Mouse (Mus musculus) limb, embryonic 15.5 days (tissue): ENCODE measurements around the gene Cysrt1. TPM values are rescaled to one million over a fixed set of nuclear protein-coding genes. Genes with fewer than 3 reads are reported as not detected.
A peak's percentile ranks its signal among the peaks of the same experiment; 100 is the strongest.

Experiments used
- ATAC-seq: fragments of 200-750 bp; cut with Nextera tagmentation; 2 replicates; pipeline ENCODE4 v1.8.0; 2017; ENCODE audit warnings: low read depth, moderate TSS enrichment; ENCODE audit not compliant: insufficient number of reproducible peaks, low FRiP score, low TSS enrichment
- H3K27ac ChIP-seq: fragments of 300-500 bp; sonication (generic); 2 replicates; pipeline ENCODE4 v1.5.1; 2015; ENCODE audit warnings: moderate library complexity, mild to moderate bottlenecking, inconsistent platforms
- H3K27me3 ChIP-seq: fragments of 300-500 bp; sonication (generic); 2 replicates; pipeline ENCODE4 v1.6.1; 2015; ENCODE audit warnings: inconsistent platforms
- H3K36me3 ChIP-seq: fragments of 300-500 bp; sonication (generic); 2 replicates; pipeline ENCODE4 v1.6.1; 2015; ENCODE audit warnings: inconsistent platforms
- H3K4me1 ChIP-seq: fragments of 300-500 bp; sonication (generic); 2 replicates; pipeline ENCODE4 v1.6.1; 2015; ENCODE audit warnings: inconsistent platforms
- H3K4me2 ChIP-seq: fragments of 300-500 bp; sonication (generic); 2 replicates; pipeline ENCODE4 v1.6.1; 2015; ENCODE audit warnings: mild to moderate bottlenecking, inconsistent platforms
- H3K4me3 ChIP-seq: fragments of 300-500 bp; sonication (generic); 2 replicates; pipeline ENCODE4 v1.5.1; 2015; ENCODE audit warnings: mild to moderate bottlenecking, inconsistent platforms
- H3K9ac ChIP-seq: fragments of 300-500 bp; sonication (generic); 2 replicates; pipeline ENCODE4 v1.6.1; 2015; ENCODE audit warnings: inconsistent platforms
- H3K9me3 ChIP-seq: fragments of 300-500 bp; sonication (generic); 2 replicates; pipeline ENCODE4 v1.6.1; 2016; ENCODE audit warnings: inconsistent platforms
- WGBS: fragments of 180-500 bp; shearing (Covaris S2); methylation state at CpG from one replicate; pipeline ENCODE4 v1.1.7; 2015; 5-methylcytosine and 5-hydroxymethylcytosine counted together
- polyA plus RNA-seq: library from polyadenylated mRNA; unstranded; fragments of >200 nt; fragmentation: Nextera tagmentation; extraction: Ambion mirVana; gene quantifications from 2 replicates; pipeline ENCODE4 v1.2.1, GENCODE M21; 2015

The Cysrt1 gene
- polyA plus RNA-seq, 1 experiment from 2014 or later = 83.9 TPM

DNA sequence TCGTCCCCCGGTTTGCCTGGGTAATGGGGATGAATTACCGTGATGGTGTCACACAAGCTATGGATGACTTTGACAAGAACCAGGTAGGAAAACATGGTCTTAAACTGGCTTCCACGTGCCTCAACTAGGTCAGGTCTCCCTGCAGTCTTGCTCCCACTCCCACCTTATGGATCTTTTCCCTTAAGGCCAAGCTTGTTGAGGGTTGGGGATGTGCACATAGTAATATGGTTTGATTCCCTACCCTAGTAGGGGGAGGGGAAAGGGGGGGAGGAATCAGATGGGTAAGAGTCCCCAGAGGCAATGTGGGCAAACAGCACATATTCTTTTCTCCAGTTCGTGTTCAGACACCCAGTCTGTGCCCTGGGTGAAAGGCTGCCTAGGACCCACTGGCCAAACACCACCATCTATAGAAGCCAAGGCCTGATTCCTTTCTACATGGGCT, 20.9 kb downstream of the Cysrt1 start:
- Histone ChIP-seq H3K9me3 (no peaks in the 10 kb centered on the region), H3K4me3 (no peak overlapping the region), H3K4me2 (no peak overlapping the region), H3K27ac (no peak overlapping the region), H3K9ac (no peak overlapping the region), H3K36me3 (peaks cover 11% of the 10 kb centered on the region), H3K4me1 (peaks cover 16% of the 10 kb centered on the region), H3K27me3 (no peaks in the 10 kb centered on the region)
- WGBS = 70% methylated on average over 5 of the region's 5 CpGs
- ATAC-seq = no peak

DNA sequence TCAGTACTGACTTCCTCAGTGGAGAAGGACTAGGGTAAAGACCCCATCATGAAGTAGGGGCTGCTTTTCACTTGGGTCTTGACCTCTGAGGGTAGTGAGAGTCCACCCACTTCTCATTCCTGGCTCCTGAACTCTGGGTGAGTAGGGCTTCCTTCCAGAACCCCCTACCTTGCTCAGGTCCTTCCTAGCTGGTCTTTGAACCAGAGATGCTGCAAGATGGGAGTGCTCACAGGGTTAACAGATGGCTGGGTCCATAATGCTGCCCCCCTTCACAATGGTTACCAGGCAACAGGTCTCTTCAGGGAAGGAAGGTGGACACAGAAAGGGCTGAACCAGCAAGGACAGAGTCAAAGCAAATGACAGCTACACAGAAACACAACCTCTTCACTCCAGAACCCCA, 23.8 kb downstream of the Cysrt1 start, which contains the start of gene Fam166a:
TSS of gene Fam166a (plus strand) at position 301 of the 400 bp plus-strand sequence.
- Histone ChIP-seq H3K9me3 (no peaks in the 10 kb centered on the region), H3K4me2 (no peak within 1 kb of the TSS), H3K36me3 (peaks cover 11% of the 10 kb centered on the region), H3K27ac (no peak within 1 kb of the TSS), H3K4me1 (peaks cover 3% of the 10 kb centered on the region), H3K4me3 (no peak within 1 kb of the TSS), H3K9ac (no peak within 1 kb of the TSS), H3K27me3 (0 out of 2 replicates have a peak, but pooled peaks cover 4% of the 10 kb centered on the region)
- no peak for ATAC-seq

DNA sequence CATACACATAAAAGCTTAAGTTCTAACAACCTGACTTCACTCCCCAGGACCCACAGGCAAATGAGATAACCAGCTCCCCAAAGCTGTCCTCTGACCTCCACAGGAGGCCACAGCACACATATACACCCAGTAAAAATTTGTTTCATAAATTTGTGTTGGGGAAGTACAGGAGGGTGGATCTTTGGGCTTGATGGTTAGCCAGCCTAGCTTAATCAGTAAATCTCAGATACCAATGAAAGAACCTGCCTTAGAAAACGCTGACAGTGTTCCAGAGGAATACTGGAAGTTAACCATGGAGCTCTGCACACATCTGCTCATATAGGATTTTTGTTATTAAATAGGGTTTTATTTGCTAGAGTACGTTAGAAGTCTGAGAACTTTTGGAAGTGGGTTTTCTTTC, 24.6 kb downstream of the Cysrt1 start:
- no peak overlapping the region for H3K9ac ChIP-seq
- peaks cover 11% of the 10 kb centered on the region for H3K36me3 ChIP-seq
- H3K9me3 ChIP-seq = no peaks in the 10 kb centered on the region
- no peak for ATAC-seq
- 0 out of 2 replicates have a peak, but pooled peaks cover 4% of the 10 kb centered on the region for H3K27me3 ChIP-seq
- no peak overlapping the region for H3K4me3 ChIP-seq
- 59% methylated on average over 2 of the region's 2 CpGs for WGBS
- H3K4me2 ChIP-seq = no peak overlapping the region
- no peaks in the 10 kb centered on the region for H3K4me1 ChIP-seq
- H3K27ac ChIP-seq = no peak overlapping the region

DNA sequence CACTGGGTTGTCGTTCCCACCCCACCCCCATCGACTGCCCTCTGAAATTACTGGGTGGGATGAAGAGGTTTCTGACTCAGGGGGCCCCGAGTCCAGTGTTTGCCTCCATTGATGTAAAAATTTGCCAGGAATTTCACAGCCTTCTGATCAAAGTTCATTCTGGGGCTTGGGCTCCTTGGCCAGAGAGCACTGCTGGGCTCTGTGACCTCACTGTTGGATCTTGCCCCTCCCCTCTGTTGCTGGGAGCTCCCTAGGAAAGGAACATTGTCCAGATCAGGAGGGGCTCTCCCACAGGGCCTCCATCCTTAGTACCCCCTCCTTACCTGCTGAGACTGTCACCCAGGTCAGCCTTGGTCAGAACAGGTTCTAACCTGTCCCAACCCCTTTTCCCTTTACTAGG, 27.8 kb downstream of the Cysrt1 start, which contains the start of gene Stpg3:
TSS of gene Stpg3 (minus strand) at position 194 of the 400 bp plus-strand sequence.
- Histone ChIP-seq H3K9me3 (no peaks in the 10 kb centered on the region), H3K9ac (no peak within 1 kb of the TSS), H3K27me3 (0 out of 2 replicates have a peak, but pooled peaks cover 4% of the 10 kb centered on the region), H3K36me3 (peaks cover 4% of the 10 kb centered on the region; the same call in 1 of the 2 replicates), H3K27ac (no peak within 1 kb of the TSS), H3K4me1 (peaks cover 15% of the 10 kb centered on the region), H3K4me3 (no peak within 1 kb of the TSS), H3K4me2 (no peak within 1 kb of the TSS)
- WGBS = 65% methylated on average over 3 of the region's 3 CpGs
- ATAC-seq = no peak

DNA sequence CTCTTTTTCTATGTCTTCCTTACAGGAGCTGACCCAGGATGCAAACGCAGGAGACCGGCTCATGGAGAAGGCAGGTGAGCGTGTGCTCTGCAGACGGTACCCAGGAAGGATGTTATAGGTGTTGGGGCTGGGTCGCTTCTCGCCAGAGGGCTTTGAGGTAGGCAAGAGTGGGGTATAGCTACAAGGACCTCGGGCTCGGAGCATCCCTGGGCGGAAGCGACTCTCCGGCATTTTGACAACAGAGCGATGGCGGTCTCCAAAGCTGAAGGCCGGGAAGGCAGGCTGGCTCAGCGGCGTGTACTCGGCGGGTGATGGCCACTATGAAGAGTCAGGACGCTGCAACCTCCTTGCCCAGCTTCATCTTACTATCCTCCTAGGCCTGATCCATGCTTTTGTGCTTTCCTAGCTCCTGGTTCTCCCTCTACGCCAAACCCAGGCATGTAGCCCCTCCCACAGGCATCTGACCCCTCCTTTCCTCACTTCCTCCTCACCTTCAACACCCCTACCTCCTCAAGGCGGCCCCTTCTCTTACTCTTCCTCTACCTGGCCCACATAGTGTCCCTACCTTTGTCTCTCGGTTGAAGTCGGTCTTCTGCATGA, 28.9 kb downstream of the Cysrt1 start:
- peaks cover 8% of the 10 kb centered on the region for H3K36me3 ChIP-seq
- H3K4me3 ChIP-seq = no peak overlapping the region
- ATAC-seq = no peak
- no peak overlapping the region for H3K4me2 ChIP-seq
- H3K9ac ChIP-seq = no peak overlapping the region
- H3K27ac ChIP-seq = no peak overlapping the region
- no peaks in the 10 kb centered on the region for H3K9me3 ChIP-seq
- 0 out of 2 replicates have a peak, but pooled peaks cover 4% of the 10 kb centered on the region for H3K27me3 ChIP-seq
- 63% methylated on average over 23 of the region's 23 CpGs for WGBS
- peaks cover 19% of the 10 kb centered on the region for H3K4me1 ChIP-seq

DNA sequence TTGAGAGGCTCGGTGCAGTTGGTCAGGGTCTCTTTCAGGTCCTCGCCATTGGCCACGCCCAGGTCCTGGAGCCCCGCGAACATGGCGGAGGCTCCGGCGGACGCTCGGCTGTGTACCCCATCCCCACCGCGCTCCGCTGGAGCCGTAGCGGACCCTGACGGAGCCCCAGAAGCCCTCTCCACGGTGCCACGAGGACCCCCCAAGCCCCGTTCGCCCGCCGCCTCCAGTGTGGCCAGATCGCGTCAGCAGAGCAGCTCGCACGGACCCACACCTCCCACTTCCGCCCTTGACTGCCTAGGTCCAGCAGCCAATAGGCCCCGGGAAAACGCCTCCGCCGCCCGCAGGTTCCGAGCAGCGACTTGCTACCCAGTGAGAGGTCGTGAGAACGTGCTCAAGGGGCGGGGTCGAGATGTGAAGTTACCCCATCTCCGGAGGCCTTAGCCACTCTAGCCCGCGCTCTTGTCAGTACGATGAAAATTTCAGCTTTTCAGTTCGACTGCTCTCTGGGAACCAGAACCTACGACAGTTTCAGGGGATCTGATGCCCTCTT, 31.1 kb downstream of the Cysrt1 start, which contains the start of gene Nelfb:
TSS of gene Nelfb (minus strand) at position 369 of the 550 bp plus-strand sequence.
- Histone ChIP-seq H3K4me2 (peak within 1 kb of the TSS; percentile 59), H3K9me3 (no peaks in the 10 kb centered on the region), H3K4me3 (peak within 1 kb of the TSS; percentile 86), H3K36me3 (peaks cover 28% of the 10 kb centered on the region), H3K27me3 (0 out of 2 replicates have a peak, but pooled peaks cover 4% of the 10 kb centered on the region), H3K9ac (peak within 1 kb of the TSS; percentile 80), H3K4me1 (peaks cover 19% of the 10 kb centered on the region), H3K27ac (peak within 1 kb of the TSS; percentile 93)
- WGBS = under 1% methylated on average over 44 of the region's 44 CpGs
- ATAC-seq = peak; percentile 86

DNA sequence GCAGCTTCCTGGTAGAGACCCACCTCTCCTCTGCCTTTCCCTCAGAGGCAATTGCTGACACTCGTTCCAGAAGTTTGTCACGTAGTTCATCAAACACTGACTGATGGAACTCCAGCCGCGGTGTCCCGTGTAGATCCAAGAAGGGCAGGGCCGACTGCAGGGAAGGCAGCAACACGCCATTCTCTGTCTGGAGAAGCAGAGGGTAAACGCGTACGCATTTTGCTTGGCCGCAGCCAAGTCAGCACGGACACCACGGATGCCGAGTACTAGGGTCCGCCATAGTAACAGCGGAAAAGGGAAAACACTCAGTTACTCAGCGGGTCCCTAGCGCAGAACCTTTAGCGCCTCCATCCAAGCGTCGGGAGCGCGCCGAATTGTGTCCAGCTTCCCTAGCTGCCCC, 31.6 kb downstream of the Cysrt1 start:
- H3K9me3 ChIP-seq = no peaks in the 10 kb centered on the region
- peak overlapping the region; percentile 86 for H3K4me3 ChIP-seq
- no peak for ATAC-seq
- peak overlapping the region; percentile 80 for H3K9ac ChIP-seq
- peak overlapping the region; percentile 59 for H3K4me2 ChIP-seq
- H3K4me1 ChIP-seq = peaks cover 19% of the 10 kb centered on the region
- under 1% methylated on average over 24 of the region's 24 CpGs for WGBS
- H3K27ac ChIP-seq = peak overlapping the region; percentile 93
- 0 out of 2 replicates have a peak, but pooled peaks cover 4% of the 10 kb centered on the region for H3K27me3 ChIP-seq
- peaks cover 33% of the 10 kb centered on the region for H3K36me3 ChIP-seq

DNA sequence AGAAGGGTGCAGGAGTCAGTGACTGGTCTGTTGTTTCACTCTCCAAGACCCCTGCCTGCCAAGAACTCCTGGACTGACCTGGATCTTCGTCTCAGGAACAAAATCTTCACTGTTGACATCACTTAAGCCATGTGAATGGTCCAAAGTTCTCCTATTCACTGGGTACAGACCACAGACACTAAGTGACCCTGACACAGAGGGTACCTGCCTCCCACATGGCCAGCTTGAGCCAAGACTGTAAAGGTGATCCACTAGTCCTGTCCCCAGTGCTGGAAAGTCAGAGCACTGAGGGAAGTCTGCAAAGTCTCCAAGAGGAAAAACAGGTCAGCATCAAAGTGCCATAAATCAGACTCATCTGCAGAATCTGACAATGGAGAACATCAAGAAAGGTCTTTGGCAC, 34.7 kb downstream of the Cysrt1 start:
- Histone ChIP-seq H3K27ac (no peak overlapping the region), H3K27me3 (no peaks in the 10 kb centered on the region), H3K4me2 (no peak overlapping the region), H3K9me3 (no peaks in the 10 kb centered on the region), H3K9ac (no peak overlapping the region), H3K4me1 (peaks cover 19% of the 10 kb centered on the region), H3K4me3 (no peak overlapping the region), H3K36me3 (peaks cover 64% of the 10 kb centered on the region)
- WGBS = 90% methylated on average over 1 of the region's 1 CpGs
- ATAC-seq = no peak

DNA sequence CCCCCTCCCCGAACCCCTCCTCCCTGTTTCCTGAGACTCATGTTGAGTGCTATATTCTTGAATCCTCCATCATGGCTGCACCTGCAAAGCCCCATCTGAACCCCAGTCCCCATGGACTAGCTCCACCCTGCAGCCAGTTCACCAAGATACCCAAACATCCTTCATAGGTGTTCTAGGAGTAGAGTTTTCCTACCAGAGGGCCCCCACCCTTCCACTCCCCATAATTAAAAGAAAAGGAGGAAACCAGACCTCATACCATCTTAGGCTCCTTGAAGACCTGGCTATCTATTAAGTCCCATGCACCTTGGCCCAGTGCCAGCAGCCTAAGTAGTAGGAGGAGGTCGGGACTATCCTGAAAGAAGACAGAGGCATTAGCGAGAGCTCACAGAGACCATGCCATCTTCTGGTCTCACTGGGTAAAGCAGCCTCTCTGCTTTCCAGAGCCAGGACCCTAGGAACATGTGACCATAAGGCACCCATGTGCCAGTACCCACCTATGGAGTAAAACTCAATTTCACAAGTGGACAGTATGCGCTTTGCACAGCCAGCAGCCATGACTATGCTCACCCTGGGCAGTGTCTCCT, 38.5 kb downstream of the Cysrt1 start:
- no peak for ATAC-seq
- no peaks in the 10 kb centered on the region for H3K27me3 ChIP-seq
- peaks cover 98% of the 10 kb centered on the region for H3K36me3 ChIP-seq
- H3K4me1 ChIP-seq = no peaks in the 10 kb centered on the region
- H3K4me3 ChIP-seq = no peak overlapping the region
- no peak overlapping the region for H3K4me2 ChIP-seq
- WGBS = 76% methylated on average over 4 of the region's 4 CpGs
- no peak overlapping the region for H3K9ac ChIP-seq
- no peak overlapping the region for H3K27ac ChIP-seq
- no peaks in the 10 kb centered on the region for H3K9me3 ChIP-seq

DNA sequence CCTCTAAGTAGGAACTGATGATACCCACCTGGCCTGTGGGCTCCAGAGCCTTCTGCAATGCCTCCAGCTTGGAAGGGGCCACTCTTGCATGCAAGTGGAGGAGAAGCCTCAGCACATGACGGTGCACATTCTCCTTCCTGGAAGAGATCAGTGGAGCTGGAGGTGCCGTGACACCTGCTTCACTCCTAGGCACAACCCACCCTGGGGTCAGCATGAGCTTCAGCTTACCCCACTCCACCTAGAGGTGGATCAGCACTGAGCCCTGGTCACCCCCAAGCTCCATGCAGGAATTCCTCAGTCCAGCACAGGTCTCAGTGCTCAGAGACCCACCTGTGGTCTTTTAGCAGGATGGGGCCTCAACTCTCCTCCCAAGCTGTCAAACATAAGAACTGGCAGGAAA, 41.6 kb downstream of the Cysrt1 start:
- H3K27me3 ChIP-seq = peaks cover 12% of the 10 kb centered on the region
- 85% methylated on average over 2 of the region's 2 CpGs for WGBS
- H3K36me3 ChIP-seq = peaks cover 75% of the 10 kb centered on the region
- H3K27ac ChIP-seq = no peak overlapping the region
- H3K4me1 ChIP-seq = peaks cover 14% of the 10 kb centered on the region; the same call in 1 of the 2 replicates
- H3K4me3 ChIP-seq = no peak overlapping the region
- no peak for ATAC-seq
- H3K9me3 ChIP-seq = no peaks in the 10 kb centered on the region
- no peak overlapping the region for H3K9ac ChIP-seq
- no peak overlapping the region for H3K4me2 ChIP-seq

DNA sequence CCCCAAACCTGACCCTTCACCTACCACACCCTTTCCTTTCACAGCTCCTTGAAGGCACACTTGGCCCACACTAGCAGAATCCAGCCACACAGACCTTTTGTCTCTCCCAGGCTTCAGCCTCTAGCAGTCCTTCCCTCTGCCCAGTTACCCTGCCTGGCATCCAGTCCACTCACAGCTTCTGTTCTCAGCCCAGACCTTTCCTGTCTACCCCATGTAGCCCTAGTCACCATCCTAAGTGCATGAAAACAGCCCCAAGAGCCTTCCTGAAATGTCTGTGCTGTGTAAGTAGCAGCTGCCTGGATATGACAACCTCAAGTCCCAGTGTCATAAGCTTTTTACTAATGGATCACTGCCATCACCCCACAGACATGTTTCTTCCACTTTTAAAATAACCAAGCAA, 44.3 kb downstream of the Cysrt1 start:
- H3K27me3 ChIP-seq = peaks cover 29% of the 10 kb centered on the region
- no peak overlapping the region for H3K4me3 ChIP-seq
- H3K9ac ChIP-seq = no peak overlapping the region
- no peak for ATAC-seq
- peaks cover 48% of the 10 kb centered on the region for H3K36me3 ChIP-seq
- H3K27ac ChIP-seq = no peak overlapping the region; the same call in 1 of the 2 replicates
- peaks cover 35% of the 10 kb centered on the region for H3K4me1 ChIP-seq
- no peaks in the 10 kb centered on the region for H3K9me3 ChIP-seq
- no peak overlapping the region for H3K4me2 ChIP-seq

DNA sequence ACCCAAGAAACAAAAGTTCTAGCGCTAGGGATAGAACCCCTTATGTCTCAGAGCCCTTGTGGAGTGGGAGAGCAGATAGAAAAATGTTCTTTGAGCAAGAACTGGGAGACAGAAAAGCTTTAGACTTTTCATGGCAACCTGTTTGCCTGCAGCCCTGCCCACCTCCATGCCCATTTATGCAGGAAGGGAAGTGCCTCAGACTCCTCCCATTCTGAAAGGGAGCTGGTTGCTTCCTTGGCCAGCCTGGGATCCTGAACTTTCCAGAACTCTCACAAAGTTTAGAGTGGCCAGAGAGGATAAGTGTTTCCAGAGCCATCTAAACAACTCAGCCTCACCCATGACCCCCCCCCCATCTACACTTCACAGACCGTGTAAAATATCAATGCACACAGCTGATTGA, 45.1 kb downstream of the Cysrt1 start:
- Histone ChIP-seq H3K9ac (no peak overlapping the region), H3K9me3 (no peaks in the 10 kb centered on the region), H3K4me2 (peak overlapping the region; percentile 41; the same call in 1 of the 2 replicates), H3K4me3 (no peak overlapping the region; the same call in 1 of the 2 replicates), H3K36me3 (peaks cover 40% of the 10 kb centered on the region), H3K4me1 (peaks cover 35% of the 10 kb centered on the region), H3K27ac (peak overlapping the region; percentile 71; the same call in 1 of the 2 replicates), H3K27me3 (peaks cover 29% of the 10 kb centered on the region)
- ATAC-seq = no peak
- WGBS = 36% methylated on average over 2 of the region's 2 CpGs
